Mouse (Mus musculus) limb, embryonic 14.5 days (tissue): ENCODE measurements at regions not wholly inside any gene's neighbourhood (a gene's known extent, or its start where the extent isn't known, plus 50 kb on each side); places are given as distances from the start of the nearest gene placed in this dataset.

Source experiments
- ATAC-seq: fragments of 200-750 bp; cut with Nextera tagmentation; 2 replicates; pipeline ENCODE4 v1.8.0; 2017; ENCODE audit warnings: low read depth, moderate number of reproducible peaks, moderate TSS enrichment; ENCODE audit not compliant: low FRiP score
- DNase-seq: peaks from one replicate; pipeline ENCODE4 v3.0.0-alpha.2; 2015; ENCODE audit warnings: low spot score
- H3K27ac ChIP-seq: fragments of 300-500 bp; sonication (generic); replicated peaks from 2 replicates; pipeline ENCODE4 v1.5.1; 2014; ENCODE audit warnings: low read depth, mild to moderate bottlenecking, low read length, moderate library complexity, mixed read lengths
- H3K27me3 ChIP-seq: fragments of 300-500 bp; sonication (generic); 2 replicates; pipeline ENCODE4 v1.6.1; 2014; ENCODE audit warnings: low read length, mixed read lengths; ENCODE audit not compliant: control insufficient read depth, insufficient read depth
- H3K36me3 ChIP-seq: fragments of 300-500 bp; sonication (generic); 2 replicates; pipeline ENCODE4 v1.6.1; 2014; ENCODE audit warnings: mild to moderate bottlenecking, low read length, moderate library complexity, mixed read lengths; ENCODE audit not compliant: control insufficient read depth, insufficient read depth
- H3K4me1 ChIP-seq: fragments of 300-500 bp; sonication (generic); 2 replicates; pipeline ENCODE4 v1.6.1; 2014; ENCODE audit warnings: antibody characterized with exemption, low read length, mixed read lengths; ENCODE audit not compliant: control insufficient read depth, insufficient read depth
- H3K4me2 ChIP-seq: fragments of 300-500 bp; sonication (generic); replicated peaks from 2 replicates; pipeline ENCODE4 v1.6.1; 2014; ENCODE audit warnings: low read depth, mild to moderate bottlenecking, low read length, moderate library complexity; ENCODE audit not compliant: severe bottlenecking
- H3K4me3 ChIP-seq: fragments of 300-500 bp; sonication (generic); replicated peaks from 2 replicates; pipeline ENCODE4 v1.5.1; 2014; ENCODE audit warnings: low read length
- H3K9ac ChIP-seq: fragments of 300-500 bp; sonication (generic); 2 replicates; pipeline ENCODE4 v1.6.1; 2014; ENCODE audit warnings: mild to moderate bottlenecking, low read depth, low read length, moderate library complexity; ENCODE audit not compliant: severe bottlenecking
- H3K9me3 ChIP-seq: fragments of 300-500 bp; sonication (generic); 2 replicates; pipeline ENCODE4 v1.6.1; 2016; ENCODE audit warnings: low read length; ENCODE audit not compliant: control insufficient read depth
- POLR2A ChIP-seq: fragments of 200-500 bp; IDR thresholded peaks from 2 replicates; pipeline ENCODE4 v1.8.0; 2012; ENCODE audit warnings: inconsistent platforms, mild to moderate bottlenecking, moderate library complexity, borderline replicate concordance; ENCODE audit not compliant: insufficient read depth, insufficient read length; ENCODE audit errors: extremely low read depth
- WGBS: fragments of 180-500 bp; shearing (Covaris S2); extraction: QIAGEN DNeasy Blood & Tissue Kit; methylation state at CpG from one replicate; pipeline ENCODE4 v1.1.7; 2014; 5-methylcytosine and 5-hydroxymethylcytosine counted together

- no peak for TF ChIP-seq POLR2A
- Histone ChIP-seq H3K27me3 (0 out of 2 replicates have a peak, but pooled peaks cover 4% of the 10 kb centered on the region), H3K4me1 (0 out of 2 replicates have a peak, but pooled peaks cover 3% of the 10 kb centered on the region), H3K4me2 (no peak overlapping the region), H3K9ac (no peak overlapping the region), H3K9me3 (no peaks in the 10 kb centered on the region), H3K36me3 (no peaks in the 10 kb centered on the region), H3K27ac (no peak overlapping the region), H3K4me3 (no peak overlapping the region)
- DNase-seq (peak; percentile 77), ATAC-seq (no peak)
- 27% methylated on average over 3 of the region's 3 CpGs for WGBS
Observed at GRCm38 (mm10) chr8:12031796-12032195, 191.5 kb downstream of the Tex29 start.

- no peak for DNase-seq
- no peaks in the 10 kb centered on the region for H3K9me3 ChIP-seq
- H3K4me2 ChIP-seq, result no peak overlapping the region
- no peak overlapping the region for H3K27ac ChIP-seq
- no peak for ATAC-seq
- 0 out of 2 replicates have a peak, but pooled peaks cover 4% of the 10 kb centered on the region for H3K27me3 ChIP-seq
- TF ChIP-seq POLR2A, result no peak
- H3K36me3 ChIP-seq, result no peaks in the 10 kb centered on the region
- 0 out of 2 replicates have a peak, but pooled peaks cover 3% of the 10 kb centered on the region for H3K4me1 ChIP-seq
- H3K4me3 ChIP-seq, result no peak overlapping the region
- 98% methylated on average over 3 of the region's 3 CpGs for WGBS
- no peak overlapping the region for H3K9ac ChIP-seq
Observed at GRCm38 (mm10) chr8:12032386-12032785, 192.1 kb downstream of the Tex29 start.

- Histone ChIP-seq H3K27ac (no peak overlapping the region), H3K4me3 (no peak overlapping the region), H3K36me3 (no peaks in the 10 kb centered on the region), H3K27me3 (no peaks in the 10 kb centered on the region), H3K9ac (no peak overlapping the region), H3K9me3 (no peaks in the 10 kb centered on the region), H3K4me1 (no peaks in the 10 kb centered on the region), H3K4me2 (no peak overlapping the region)
- DNase-seq (no peak), ATAC-seq (no peak)
- 72% methylated on average over 3 of the region's 3 CpGs for WGBS
- no peak for TF ChIP-seq POLR2A
Observed at GRCm38 (mm10) chr8:12036349-12036748, 196.1 kb downstream of the Tex29 start.

GRCm38 (mm10) chr8:12040924-12041323 is 200.7 kb downstream of the Tex29 start:
- Histone ChIP-seq H3K9ac (no peak overlapping the region), H3K27ac (no peak overlapping the region), H3K4me3 (no peak overlapping the region), H3K36me3 (no peaks in the 10 kb centered on the region), H3K4me2 (no peak overlapping the region), H3K27me3 (no peaks in the 10 kb centered on the region), H3K4me1 (no peaks in the 10 kb centered on the region; the same call in 1 of the 2 replicates), H3K9me3 (no peaks in the 10 kb centered on the region)
- WGBS, result 74% methylated on average over 3 of the region's 3 CpGs
- ATAC-seq (no peak), DNase-seq (no peak)
- TF ChIP-seq POLR2A, result no peak

- TF ChIP-seq POLR2A, result no peak
- H3K9me3 ChIP-seq, result no peaks in the 10 kb centered on the region
- no peak overlapping the region for H3K4me3 ChIP-seq
- no peak overlapping the region for H3K4me2 ChIP-seq
- 58% methylated on average over 6 of the region's 6 CpGs for WGBS
- ATAC-seq (no peak), DNase-seq (no peak)
- H3K9ac ChIP-seq, result no peak overlapping the region
- no peaks in the 10 kb centered on the region for H3K36me3 ChIP-seq
- H3K4me1 ChIP-seq, result no peaks in the 10 kb centered on the region; the same call in 1 of the 2 replicates
- no peaks in the 10 kb centered on the region for H3K27me3 ChIP-seq
- H3K27ac ChIP-seq, result no peak overlapping the region
Observed at GRCm38 (mm10) chr8:12041662-12042061, 201.4 kb downstream of the Tex29 start.

GRCm38 (mm10) chr8:12050841-12051240 is 210.6 kb downstream of the Tex29 start:
- Histone ChIP-seq H3K36me3 (no peaks in the 10 kb centered on the region), H3K4me1 (no peaks in the 10 kb centered on the region; the same call in 1 of the 2 replicates), H3K4me3 (no peak overlapping the region), H3K27me3 (no peaks in the 10 kb centered on the region), H3K27ac (no peak overlapping the region), H3K9me3 (no peaks in the 10 kb centered on the region), H3K4me2 (no peak overlapping the region), H3K9ac (no peak overlapping the region)
- no peak for TF ChIP-seq POLR2A
- WGBS, result 41% methylated on average over 5 of the region's 5 CpGs
- DNase-seq, result no peak
- ATAC-seq, result no peak
